Mouse (Mus musculus): ENCODE data around the gene Hapln4. TPM values are rescaled to one million over a fixed set of nuclear protein-coding genes. Genes with fewer than 3 reads are reported as not detected.
"Not testable (repeated sequence)": the region's sequence is repeated elsewhere in the genome, so short reads cannot be mapped to it uniquely, and the experiment has no call there.

Gene Hapln4
- under 1 TPM; 0.24 to 0.36 TPM for total RNA-seq (2021)
- long read RNA-seq, experiment 1 = 0 reads
- long read RNA-seq, experiment 2, partial matches to known transcripts = 0 of 1 reads
- long read RNA-seq, experiment 2, other reads (novel, unspliced or antisense) = 1 of 1 reads

GRCm38 (mm10) chr8:70083285-70083684 lies at the start of gene Hapln4:
Gene Hapln4 (plus strand): TSS chr8:70083457.
- DNase-seq = peak; percentile 71

- no peak for DNase-seq
These were observed 45.3 kb upstream of the Hapln4 start for GRCm38 (mm10) chr8:70037994-70038393.

- no peak for DNase-seq
These were observed 41.2 kb upstream of the Hapln4 start for GRCm38 (mm10) chr8:70041885-70042546.

- peak; percentile 97 for DNase-seq
These were observed 40.4 kb upstream of the Hapln4 start, which contains the start of the genes Mau2 and Sugp1 for GRCm38 (mm10) chr8:70042583-70043455. Gene Mau2 (minus strand): TSS chr8:70042734. Gene Sugp1 (plus strand): TSS chr8:70042813.

- DNase-seq = no peak
These were observed 39.3 kb upstream of the Hapln4 start for GRCm38 (mm10) chr8:70043996-70044395.

GRCm38 (mm10) chr8:70049662-70050061 lies 33.6 kb upstream of the Hapln4 start:
- no peak for DNase-seq

GRCm38 (mm10) chr8:70050434-70050833 lies 32.8 kb upstream of the Hapln4 start:
- DNase-seq = not testable (repeated sequence)

GRCm38 (mm10) chr8:70057721-70058120 lies 25.5 kb upstream of the Hapln4 start:
- DNase-seq = no peak

GRCm38 (mm10) chr8:70071836-70072440 lies 11.3 kb upstream of the Hapln4 start:
- no peak for DNase-seq

- peak; percentile 67 for DNase-seq
These were observed 10.7 kb upstream of the Hapln4 start, which contains the start of gene Tm6sf2 for GRCm38 (mm10) chr8:70072441-70073069. Gene Tm6sf2 (plus strand): TSS chr8:70072924.

- DNase-seq = no peak
These were observed 10.1 kb upstream of the Hapln4 start for GRCm38 (mm10) chr8:70073120-70073519.

GRCm38 (mm10) chr8:70073682-70074081 lies 9.6 kb upstream of the Hapln4 start:
- no peak for DNase-seq

- DNase-seq = no peak
These were observed 1.3 kb upstream of the Hapln4 start for GRCm38 (mm10) chr8:70081976-70082375.

GRCm38 (mm10) chr8:70084191-70085065 lies 1.2 kb downstream of the Hapln4 start:
- DNase-seq = peak; percentile 15

- DNase-seq = no peak
These were observed 2.9 kb downstream of the Hapln4 start for GRCm38 (mm10) chr8:70086151-70086550.

- DNase-seq = peak; percentile 14
These were observed 4.0 kb downstream of the Hapln4 start for GRCm38 (mm10) chr8:70087237-70087636.

GRCm38 (mm10) chr8:70087836-70088650 lies 4.8 kb downstream of the Hapln4 start:
- peak; percentile 64 for DNase-seq

- no peak for DNase-seq
These were observed 6.2 kb downstream of the Hapln4 start for GRCm38 (mm10) chr8:70089296-70089960.

GRCm38 (mm10) chr8:70092786-70093185 lies 9.5 kb downstream of the Hapln4 start:
- no peak for DNase-seq

All from adrenal gland, postnatal 10 days (tissue).